Mouse (Mus musculus) lung, adult 2 months (tissue): ENCODE data around the gene Mylk2. TPM values are rescaled to one million over a fixed set of nuclear protein-coding genes. Genes with fewer than 3 reads are reported as not detected.

Source experiments
- DNase-seq: peaks from one replicate; pipeline ENCODE4 v3.0.0; 2022
- H3K4me1 ChIP-seq: fragments of 200-500 bp; 2 replicates; pipeline ENCODE4 v1.6.1; 2011; ENCODE audit warnings: low read length; ENCODE audit not compliant: control insufficient read depth, insufficient read depth
- H3K4me3 ChIP-seq: fragments of 200-500 bp; replicated peaks from 2 replicates; pipeline ENCODE3; 2011; ENCODE audit warnings: low read depth, mild to moderate bottlenecking, control low read depth, low read length; ENCODE audit errors: extremely low read depth
- CTCF ChIP-seq: fragments of 200-500 bp; IDR thresholded peaks from 2 replicates; pipeline ENCODE4 v1.5.1; 2011; ENCODE audit warnings: mild to moderate bottlenecking, low read length, control low read depth; ENCODE audit not compliant: insufficient read depth
- POLR2A ChIP-seq: fragments of 200-500 bp; IDR thresholded peaks from 2 replicates; pipeline ENCODE4 v1.6.1; 2011; ENCODE audit warnings: low read depth, mild to moderate bottlenecking, control low read depth, low read length, borderline replicate concordance; ENCODE audit errors: extremely low read depth
- WGBS: fragments of 180-500 bp; shearing (Covaris S2); methylation state at CpG from one replicate; pipeline ENCODE4 v1.1.7; 2018; 5-methylcytosine and 5-hydroxymethylcytosine counted together
- polyA plus RNA-seq: library from polyadenylated mRNA; depleted of rRNA; stranded (reverse); fragments of >200 nt; gene quantifications from 2 replicates; pipeline ENCODE4 v1.2.3, GENCODE M21; 2012

The Mylk2 gene
- polyA plus RNA-seq, 1 experiment: 3.9 TPM

- no peak overlapping the region for H3K4me3 ChIP-seq
- no peak for DNase-seq
- TF ChIP-seq CTCF (no peak), POLR2A (no peak)
- 0 out of 2 replicates have a peak, but pooled peaks cover 4% of the 10 kb centered on the region for H3K4me1 ChIP-seq
- 45% methylated on average over 7 of the region's 7 CpGs for WGBS
These were observed 2.3 kb downstream of the Mylk2 start for GRCm38 (mm10) chr2:152913471-152913870.

GRCm38 (mm10) chr2:152914310-152915120 lies 3.4 kb downstream of the Mylk2 start:
- Histone ChIP-seq H3K4me1 (0 out of 2 replicates have a peak, but pooled peaks cover 4% of the 10 kb centered on the region), H3K4me3 (no peak overlapping the region)
- peak; percentile 72 for DNase-seq
- no peak for TF ChIP-seq POLR2A
- TF ChIP-seq CTCF: peak; percentile 82
- WGBS: 2% methylated on average over 18 of the region's 18 CpGs

- Histone ChIP-seq H3K4me3 (no peak overlapping the region), H3K4me1 (0 out of 2 replicates have a peak, but pooled peaks cover 4% of the 10 kb centered on the region)
- WGBS: 51% methylated on average over 4 of the region's 4 CpGs
- no peak for DNase-seq
- TF ChIP-seq CTCF (no peak), POLR2A (no peak)
These were observed 4.3 kb downstream of the Mylk2 start for GRCm38 (mm10) chr2:152915453-152915852.

- 59% methylated on average over 5 of the region's 5 CpGs for WGBS
These were observed 5.0 kb downstream of the Mylk2 start for GRCm38 (mm10) chr2:152916111-152916510.

DNA sequence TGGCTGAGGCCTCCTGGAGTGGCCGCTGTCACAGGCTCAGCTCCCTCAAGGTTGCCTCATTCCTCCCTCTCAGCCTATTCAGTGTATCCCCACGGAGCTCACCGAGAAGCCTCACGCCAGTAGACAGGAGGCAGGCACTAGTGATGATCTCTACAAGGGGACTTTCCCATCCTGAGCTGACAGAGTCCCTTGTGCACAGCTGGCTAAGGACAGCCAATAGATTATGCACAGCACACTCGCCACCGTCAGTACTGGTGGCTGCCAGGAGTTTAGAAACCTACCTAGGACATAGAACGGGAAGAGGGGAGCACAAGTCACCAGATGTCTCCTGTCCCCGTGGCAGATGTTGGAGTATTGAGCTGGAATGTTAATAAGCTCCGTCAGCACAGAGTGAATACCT lies 6.5 kb downstream of the Mylk2 start:
- H3K4me3 ChIP-seq: no peak overlapping the region
- 59% methylated on average over 9 of the region's 9 CpGs for WGBS
- DNase-seq: no peak
- H3K4me1 ChIP-seq: 0 out of 2 replicates have a peak, but pooled peaks cover 4% of the 10 kb centered on the region
- TF ChIP-seq CTCF (no peak), POLR2A (no peak)

More at GRCm38 (mm10) chr2:152916111-152916510, 5.0 kb downstream of the Mylk2 start:
- no peak for DNase-seq
- Histone ChIP-seq H3K4me1 (0 out of 2 replicates have a peak, but pooled peaks cover 4% of the 10 kb centered on the region), H3K4me3 (no peak overlapping the region)
- TF ChIP-seq CTCF: no peak
- no peak for TF ChIP-seq POLR2A

- Histone ChIP-seq H3K4me1 (no peaks in the 10 kb centered on the region), H3K4me3 (no peak overlapping the region)
- TF ChIP-seq POLR2A (no peak), CTCF (no peak)
- WGBS: 46% methylated on average over 7 of the region's 7 CpGs
- no peak for DNase-seq
These were observed 11.2 kb downstream of the Mylk2 start for GRCm38 (mm10) chr2:152922376-152922775.

DNA sequence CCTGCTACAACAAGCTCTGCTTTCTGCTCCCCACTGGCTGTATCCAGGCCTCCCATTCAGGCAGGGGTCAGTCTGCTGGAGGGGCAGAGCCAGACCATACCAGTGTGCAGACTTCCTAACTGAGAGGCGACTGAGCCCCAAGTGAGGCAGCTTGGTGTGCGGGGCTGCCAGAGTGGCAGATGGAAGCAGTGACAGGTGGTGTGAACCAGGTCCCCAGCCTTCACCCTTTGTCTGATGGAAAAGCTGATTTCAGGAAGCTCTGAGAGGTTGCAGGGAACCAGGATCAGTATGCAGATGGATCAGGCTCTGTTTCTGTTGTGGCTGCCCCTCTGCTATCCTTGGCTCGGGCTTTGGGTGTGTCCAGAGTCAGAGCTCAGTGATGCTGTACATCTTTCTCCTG lies 12.5 kb downstream of the Mylk2 start:
- no peaks in the 10 kb centered on the region for H3K4me1 ChIP-seq
- TF ChIP-seq CTCF (no peak), POLR2A (no peak)
- 83% methylated on average over 3 of the region's 3 CpGs for WGBS
- no peak overlapping the region for H3K4me3 ChIP-seq
- DNase-seq: no peak

DNA sequence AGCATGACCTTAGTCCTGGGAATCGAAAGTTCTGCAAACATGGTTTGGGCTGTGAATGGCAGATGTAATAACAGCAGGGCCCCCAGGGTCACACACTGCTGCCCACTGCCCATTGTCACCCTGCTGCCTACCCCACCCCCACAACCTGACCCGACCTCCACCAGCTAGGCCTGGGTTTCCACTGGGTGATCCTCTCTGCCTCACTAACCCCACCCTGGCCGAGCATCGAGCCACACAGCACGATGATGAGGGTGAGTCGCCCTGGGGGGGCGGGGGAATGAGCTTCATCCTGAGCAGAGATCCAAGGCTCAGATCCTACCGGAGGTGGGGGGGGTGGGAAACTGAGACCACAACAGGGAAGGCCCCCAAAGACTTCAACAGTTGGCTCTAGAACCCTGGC lies 13.0 kb downstream of the Mylk2 start:
- TF ChIP-seq CTCF (no peak), POLR2A (no peak)
- H3K4me1 ChIP-seq: no peaks in the 10 kb centered on the region

GRCm38 (mm10) chr2:152924543-152924942 lies 13.4 kb downstream of the Mylk2 start:
- no peak overlapping the region for H3K4me3 ChIP-seq
- H3K4me1 ChIP-seq: no peaks in the 10 kb centered on the region
- 64% methylated on average over 5 of the region's 5 CpGs for WGBS
- no peak for DNase-seq
- no peak for TF ChIP-seq CTCF
- TF ChIP-seq POLR2A: no peak

More for the DNA sequence above, 13.0 kb downstream of the Mylk2 start:
- H3K4me3 ChIP-seq: no peak overlapping the region
- DNase-seq: no peak
- WGBS: 53% methylated on average over 8 of the region's 8 CpGs
